Comparison of ENCODE assay signal across 8 mouse cellular contexts in the genomic region with DNA sequence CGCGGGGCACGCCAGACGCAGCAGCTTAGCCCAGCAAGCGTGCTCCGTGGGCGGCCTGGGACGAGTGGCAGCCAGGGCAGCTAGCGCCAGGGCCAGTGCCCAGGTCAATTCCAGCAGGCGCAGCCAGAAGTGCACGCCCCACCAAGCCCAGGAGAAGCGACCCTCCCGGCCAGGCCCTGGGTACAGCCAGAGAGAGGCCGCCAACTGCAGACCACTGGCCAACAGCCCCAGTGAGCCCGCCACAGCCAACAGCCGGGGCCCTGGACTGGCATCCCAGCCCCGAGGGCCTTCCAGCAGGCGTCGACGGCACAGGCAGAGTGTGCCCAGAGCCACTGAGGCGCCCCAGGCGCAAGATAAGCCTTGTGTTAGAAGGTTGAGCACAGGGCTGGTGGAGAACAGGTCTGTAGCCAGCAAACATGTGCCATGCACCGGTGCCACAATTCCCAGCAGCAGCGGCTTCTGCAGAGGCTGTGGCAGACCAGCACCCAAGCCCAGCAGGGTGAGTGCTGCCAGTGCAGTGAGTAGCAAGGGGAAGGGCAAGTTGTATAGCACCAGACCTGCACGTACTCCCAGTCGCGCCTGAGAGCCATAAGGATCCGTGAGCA. TPM values are rescaled to one million over a fixed set of nuclear protein-coding genes. Genes with fewer than 3 reads are reported as not detected.
DNase-seq lines count a peak whose midpoint lies in the region; ATAC-seq and TF ChIP-seq lines count a peak whose summit lies in the region.

No protein-coding gene starts in this region.

- peaks cover 23% of the 10 kb centered on the region for H3K4me1 ChIP-seq in heart, embryonic 10.5 days
- H3K4me1 ChIP-seq in testis, adult 2 months (ENCODE audit: control insufficient read depth, insufficient read depth, low read length), result peaks cover 21% of the 10 kb centered on the region
- peaks cover 15% of the 10 kb centered on the region for H3K4me1 ChIP-seq in limb, embryonic 15.5 days
- no peaks in the 10 kb centered on the region for H3K4me1 ChIP-seq in stomach, postnatal 0 days (replicated peaks; ENCODE audit: control insufficient read depth, insufficient read depth)

- H3K27me3 ChIP-seq in heart, embryonic 10.5 days (ENCODE audit: insufficient read depth, poor library complexity, severe bottlenecking), result peaks cover 60% of the 10 kb centered on the region
- no peaks in the 10 kb centered on the region; the same call in 1 of the 2 replicates for H3K27me3 ChIP-seq in testis, adult 2 months (ENCODE audit: control insufficient read depth, insufficient read depth, low read length)
- H3K27me3 ChIP-seq in limb, embryonic 15.5 days, result peaks cover 38% of the 10 kb centered on the region
- no peaks in the 10 kb centered on the region for H3K27me3 ChIP-seq in stomach, postnatal 0 days (ENCODE audit: control insufficient read depth, insufficient read depth, low read length)

- no peak for TF ChIP-seq POLR2A in testis, adult 2 months (IDR thresholded peaks at IDR 0.05; ENCODE audit: control insufficient read depth, low read depth, low read length)

- no peak for TF ChIP-seq EP300 in stomach, postnatal 0 days (optimal IDR thresholded peaks at IDR 0.05)

- TF ChIP-seq CTCF in testis, adult 2 months (IDR thresholded peaks at IDR 0.05; ENCODE audit: control insufficient read depth, insufficient read depth, insufficient replicate concordance, low read depth, low read length), result no peak
- TF ChIP-seq CTCF in stomach, postnatal 0 days (IDR thresholded peaks at IDR 0.05; ENCODE audit: low read depth), result no peak

- H3K4me3 ChIP-seq in heart, embryonic 10.5 days, result peak overlapping the region; percentile 62
- peak overlapping the region; percentile 82 for H3K4me3 ChIP-seq in testis, adult 2 months (ENCODE audit: control insufficient read depth, low read depth, low read length)
- H3K4me3 ChIP-seq in limb, embryonic 15.5 days, result peak overlapping the region; percentile 41
- H3K4me3 ChIP-seq in stomach, postnatal 0 days (ENCODE audit: low read depth, low read length), result peak overlapping the region; percentile 44

- no peak for DNase-seq in heart, embryonic 10.5 days (ENCODE audit: low spot score)
- no peak for DNase-seq in heart, adult 8-10 months (ENCODE audit: low spot score)
- no peak for DNase-seq in testis, postnatal 14 days (ENCODE audit: low spot score)
- no peak for DNase-seq in stomach, postnatal 0 days (ENCODE audit: low spot score)
- DNase-seq in spleen, adult 12 weeks (ENCODE audit: low spot score), result no peak
- no peak for DNase-seq in cerebellum, postnatal 36 days

- WGBS in heart, embryonic 10.5 days, result 25% methylated on average over 28 of the region's 28 CpGs
- WGBS in limb, embryonic 15.5 days, result 35% methylated on average over 28 of the region's 28 CpGs
- 44% methylated on average over 21 of the region's 28 CpGs for WGBS in stomach, postnatal 0 days

- H3K27ac ChIP-seq in heart, embryonic 10.5 days, result peak overlapping the region; percentile 83
- H3K27ac ChIP-seq in testis, adult 2 months (ENCODE audit: control insufficient read depth, insufficient read depth, low read depth, low read length), result no peak overlapping the region
- H3K27ac ChIP-seq in limb, embryonic 15.5 days, result no peak overlapping the region
- H3K27ac ChIP-seq in stomach, postnatal 0 days (replicated peaks), result no peak overlapping the region

- no peak overlapping the region for H3K9ac ChIP-seq in limb, embryonic 15.5 days
- peak overlapping the region; percentile 70 for H3K9ac ChIP-seq in stomach, postnatal 0 days (ENCODE audit: low read length)

- H3K36me3 ChIP-seq in heart, embryonic 10.5 days, result peaks cover 30% of the 10 kb centered on the region
- H3K36me3 ChIP-seq in testis, adult 2 months (ENCODE audit: control insufficient read depth, insufficient read depth, low read length), result no peaks in the 10 kb centered on the region
- no peaks in the 10 kb centered on the region for H3K36me3 ChIP-seq in limb, embryonic 15.5 days
- peaks cover 4% of the 10 kb centered on the region; the same call in 1 of the 2 replicates for H3K36me3 ChIP-seq in stomach, postnatal 0 days (ENCODE audit: control insufficient read depth, insufficient read depth, low read length)

- peak overlapping the region; percentile 60 for H3K4me2 ChIP-seq in limb, embryonic 15.5 days
- H3K4me2 ChIP-seq in stomach, postnatal 0 days (replicated peaks; ENCODE audit: low read depth), result peak overlapping the region; percentile 62

- no peak for ATAC-seq in limb, embryonic 15.5 days (ENCODE audit: insufficient number of reproducible peaks, low FRiP score, low TSS enrichment, low read depth)
- ATAC-seq in stomach, postnatal 0 days (ENCODE audit: low FRiP score, low TSS enrichment), result no peak; the same call in 1 of the 2 replicates

- no peaks in the 10 kb centered on the region for H3K9me3 ChIP-seq in heart, embryonic 10.5 days
- H3K9me3 ChIP-seq in limb, embryonic 15.5 days, result no peaks in the 10 kb centered on the region
- no peaks in the 10 kb centered on the region for H3K9me3 ChIP-seq in stomach, postnatal 0 days (ENCODE audit: control insufficient read depth, low read length)

RNA-seq across cellular contexts. Expression of a gene that starts 6.6 kb away (rescaled TPM):
- polyA plus RNA-seq in heart, embryonic 10.5 days (2016; fragmentation: Nextera tagmentation; extraction: Ambion mirVana), result 0.32 and 0.41 TPM in 2 replicates
- not detected for total RNA-seq in heart, adult 8-10 months (2022)
- polyA plus RNA-seq in testis, adult 2 months (2012; rRNA removed), result 0.05 and 0.19 TPM in 2 replicates
- polyA plus RNA-seq in limb, embryonic 15.5 days (2015; fragmentation: Nextera tagmentation; extraction: Ambion mirVana), result 0.44 and 0.61 TPM in 2 replicates
- polyA plus RNA-seq in stomach, postnatal 0 days (2015; fragmentation: Nextera tagmentation; extraction: Ambion mirVana), result 0.36 and 0.42 TPM in 2 replicates

RNA-seq across cellular contexts. Expression of a gene that starts 12.1 kb away (rescaled TPM):
- polyA plus RNA-seq in heart, embryonic 10.5 days (2016; fragmentation: Nextera tagmentation; extraction: Ambion mirVana), result 42.1 and 57.8 TPM in 2 replicates
- 10 to 100 TPM; 53.9 to 63.4 (median 59.2) TPM for total RNA-seq in heart, adult 8-10 months (2022)
- polyA plus RNA-seq in testis, adult 2 months (2012; rRNA removed), result 4.6 and 5.0 TPM in 2 replicates
- polyA plus RNA-seq in limb, embryonic 15.5 days (2015; fragmentation: Nextera tagmentation; extraction: Ambion mirVana), result 22.1 and 27.2 TPM in 2 replicates
- polyA plus RNA-seq in stomach, postnatal 0 days (2015; fragmentation: Nextera tagmentation; extraction: Ambion mirVana), result 11.1 and 12.1 TPM in 2 replicates

RNA-seq across cellular contexts. Expression of a gene that starts 23.9 kb away (rescaled TPM):
- polyA plus RNA-seq in heart, embryonic 10.5 days (2016; fragmentation: Nextera tagmentation; extraction: Ambion mirVana), result 4.3 and 4.5 TPM in 2 replicates
- 1 to 10 TPM; 5.6 to 9.9 (median 7.5) TPM for total RNA-seq in heart, adult 8-10 months (2022)
- 3.7 and 4.9 TPM in 2 replicates for polyA plus RNA-seq in testis, adult 2 months (2012; rRNA removed)
- 58.4 and 63.5 TPM in 2 replicates for polyA plus RNA-seq in limb, embryonic 15.5 days (2015; fragmentation: Nextera tagmentation; extraction: Ambion mirVana)
- polyA plus RNA-seq in stomach, postnatal 0 days (2015; fragmentation: Nextera tagmentation; extraction: Ambion mirVana), result 70.1 and 73.6 TPM in 2 replicates

RNA-seq across cellular contexts. Expression of a gene that starts 36.3 kb away (rescaled TPM):
- polyA plus RNA-seq in heart, embryonic 10.5 days (2016; fragmentation: Nextera tagmentation; extraction: Ambion mirVana), result 88.0 and 90.2 TPM in 2 replicates
- 10 to 100 TPM; 56.4 to 60.9 (median 57.3) TPM for total RNA-seq in heart, adult 8-10 months (2022)
- polyA plus RNA-seq in testis, adult 2 months (2012; rRNA removed), result 30.9 and 32.9 TPM in 2 replicates
- polyA plus RNA-seq in limb, embryonic 15.5 days (2015; fragmentation: Nextera tagmentation; extraction: Ambion mirVana), result 106 and 110 TPM in 2 replicates
- polyA plus RNA-seq in stomach, postnatal 0 days (2015; fragmentation: Nextera tagmentation; extraction: Ambion mirVana), result 78.4 and 78.5 TPM in 2 replicates

RNA-seq across cellular contexts. Expression of a gene that starts 36.3 kb away (rescaled TPM):
- polyA plus RNA-seq in heart, embryonic 10.5 days (2016; fragmentation: Nextera tagmentation; extraction: Ambion mirVana), result 12.6 and 13.9 TPM in 2 replicates
- under 1 TPM; 0.06 to 0.79 (median 0.18) TPM for total RNA-seq in heart, adult 8-10 months (2022)
- 17.7 and 19.5 TPM in 2 replicates for polyA plus RNA-seq in testis, adult 2 months (2012; rRNA removed)
- 5.9 and 6.6 TPM in 2 replicates for polyA plus RNA-seq in limb, embryonic 15.5 days (2015; fragmentation: Nextera tagmentation; extraction: Ambion mirVana)
- polyA plus RNA-seq in stomach, postnatal 0 days (2015; fragmentation: Nextera tagmentation; extraction: Ambion mirVana), result 1.6 and 1.9 TPM in 2 replicates
